Mouse (Mus musculus): ENCODE results near the gene Abl2.

- TF ChIP-seq CTCF (IDR thresholded peaks at IDR 0.05; ENCODE audit: borderline replicate concordance, insufficient read depth, low read depth, low read length) (no peak), POLR2A (IDR thresholded peaks at IDR 0.05; ENCODE audit: borderline replicate concordance, insufficient read depth, low read length) (no peak)
Measured at GRCm38 (mm10) chr1:156665777-156666176, 107.2 kb downstream of the Abl2 start.
